Mouse (Mus musculus) lung, embryonic 14.5 days (tissue): Measurements from ENCODE around the gene Tns4. TPM values are rescaled to one million over a fixed set of nuclear protein-coding genes. Genes with fewer than 3 reads are reported as not detected.

Experiments used
- ATAC-seq: fragments of 200-750 bp; cut with Nextera tagmentation; 2 replicates; pipeline ENCODE4 v1.8.0; 2017; ENCODE audit warnings: mild to moderate bottlenecking, moderate TSS enrichment, moderate library complexity; ENCODE audit not compliant: insufficient read depth
- DNase-seq: peaks from one replicate; pipeline ENCODE4 v3.0.0-alpha.2; 2015
- H3K27ac ChIP-seq: fragments of 300-500 bp; sonication (generic); 2 replicates; pipeline ENCODE4 v1.5.1; 2014; ENCODE audit warnings: low read depth, mild to moderate bottlenecking, moderate library complexity
- H3K27me3 ChIP-seq: fragments of 300-500 bp; sonication (generic); 2 replicates; pipeline ENCODE4 v1.6.1; 2014; ENCODE audit warnings: low read length, control low read depth; ENCODE audit not compliant: insufficient read depth
- H3K36me3 ChIP-seq: fragments of 300-500 bp; sonication (generic); 2 replicates; pipeline ENCODE4 v1.6.1; 2014; ENCODE audit warnings: control low read depth; ENCODE audit not compliant: insufficient read depth
- H3K4me1 ChIP-seq: fragments of 300-500 bp; sonication (generic); 2 replicates; pipeline ENCODE4 v1.6.1; 2014; ENCODE audit warnings: antibody characterized with exemption, control low read depth; ENCODE audit not compliant: insufficient read depth
- H3K4me2 ChIP-seq: fragments of 300-500 bp; sonication (generic); 2 replicates; pipeline ENCODE4 v1.6.1; 2014; ENCODE audit warnings: mild to moderate bottlenecking
- H3K4me3 ChIP-seq: fragments of 300-500 bp; sonication (generic); 2 replicates; pipeline ENCODE4 v1.5.1; 2014; ENCODE audit warnings: low read depth, low read length
- H3K9ac ChIP-seq: fragments of 300-500 bp; sonication (generic); 2 replicates; pipeline ENCODE4 v1.6.1; 2014
- H3K9me3 ChIP-seq: fragments of 300-500 bp; sonication (generic); 2 replicates; pipeline ENCODE4 v1.6.1; 2016; ENCODE audit warnings: low read depth, low read length, control low read depth
- CTCF ChIP-seq: IDR thresholded peaks from 2 replicates; pipeline ENCODE4 v1.5.1; 2016; ENCODE audit warnings: antibody characterized with exemption, low read depth
- WGBS: fragments of 180-500 bp; shearing (Covaris S2); extraction: QIAGEN DNeasy Blood & Tissue Kit; methylation state at CpG from one replicate; pipeline ENCODE4 v1.1.7; 2014; 5-methylcytosine and 5-hydroxymethylcytosine counted together
- polyA plus RNA-seq: library from polyadenylated mRNA; unstranded; fragments of >200 nt; fragmentation: Nextera tagmentation; extraction: Ambion mirVana; gene quantifications from 2 replicates; pipeline ENCODE4 v1.2.1, GENCODE M21; 2014

Tns4 gene
- polyA plus RNA-seq, 1 experiment from 2014 or later, result 0.47 TPM

DNA sequence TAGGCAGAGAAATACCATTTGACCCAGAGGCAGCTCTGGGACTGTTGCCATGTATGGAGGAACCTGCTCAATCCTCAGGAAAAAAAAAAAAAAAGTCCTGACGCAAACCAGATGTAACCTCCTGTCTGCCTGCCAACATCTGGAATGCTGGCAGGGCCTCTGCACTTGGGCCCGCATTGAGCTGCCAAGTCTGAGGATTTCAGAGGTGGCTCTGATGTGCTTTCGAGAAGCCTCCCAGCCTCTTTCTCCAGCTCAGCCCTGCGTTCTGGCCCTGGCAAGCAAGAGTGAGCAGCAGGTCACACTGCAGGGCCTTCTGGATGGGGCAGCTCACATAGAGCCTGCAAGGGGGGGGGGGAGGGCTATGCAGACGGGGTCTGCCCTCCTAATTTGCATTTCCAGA lies 42.0 kb downstream of the Tns4 start:
- Histone ChIP-seq H3K36me3 (peaks cover 47% of the 10 kb centered on the region), H3K4me1 (peaks cover 20% of the 10 kb centered on the region), H3K4me2 (peak overlapping the region; percentile 23), H3K27ac (peak overlapping the region; percentile 74), H3K4me3 (no peak overlapping the region), H3K27me3 (no peaks in the 10 kb centered on the region), H3K9me3 (no peaks in the 10 kb centered on the region), H3K9ac (no peak overlapping the region)
- peak; percentile 81 for ATAC-seq
- DNase-seq, result peak; percentile 93
- 27% methylated on average over 5 of the region's 5 CpGs for WGBS
- no peak for TF ChIP-seq CTCF

- H3K9ac ChIP-seq, result no peak overlapping the region
- peak overlapping the region; percentile 30; the same call in 1 of the 2 replicates for H3K27ac ChIP-seq
- peaks cover 20% of the 10 kb centered on the region for H3K4me1 ChIP-seq
- no peaks in the 10 kb centered on the region for H3K27me3 ChIP-seq
- no peaks in the 10 kb centered on the region for H3K9me3 ChIP-seq
- WGBS, result 56% methylated on average over 12 of the region's 12 CpGs
- DNase-seq, result no peak
- H3K4me2 ChIP-seq, result peak overlapping the region; percentile 32
- H3K4me3 ChIP-seq, result no peak overlapping the region
- peaks cover 29% of the 10 kb centered on the region for H3K36me3 ChIP-seq
- TF ChIP-seq CTCF, result no peak
- ATAC-seq, result no peak
These were observed 43.8 kb downstream of the Tns4 start for GRCm38 (mm10) chr11:99045159-99045889.

DNA sequence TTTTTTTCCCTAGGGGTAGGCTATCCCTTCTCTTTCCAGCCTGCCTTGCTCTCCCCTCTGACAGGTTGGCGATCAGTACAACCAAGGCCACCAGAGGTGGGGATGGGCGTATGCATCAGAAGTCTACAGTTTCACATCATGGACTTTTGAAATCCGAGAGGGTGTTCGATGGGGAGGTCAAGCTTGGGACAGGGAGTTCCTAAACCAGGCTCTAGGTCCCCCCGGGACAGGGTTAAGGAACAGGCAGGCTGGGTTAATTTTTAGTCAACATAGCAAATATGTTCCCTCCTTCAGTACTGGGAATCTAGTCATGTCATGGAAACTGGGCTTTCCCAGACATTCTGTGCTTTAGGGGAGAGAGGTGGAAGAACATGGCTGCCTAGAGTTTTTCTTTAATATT lies 44.8 kb downstream of the Tns4 start:
- no peak overlapping the region for H3K27ac ChIP-seq

GRCm38 (mm10) chr11:99043632-99044031 lies 45.5 kb downstream of the Tns4 start:
- WGBS, result 54% methylated on average over 6 of the region's 6 CpGs
- Histone ChIP-seq H3K27ac (no peak overlapping the region), H3K9ac (no peak overlapping the region), H3K27me3 (no peaks in the 10 kb centered on the region), H3K4me3 (no peak overlapping the region; the same call in 1 of the 2 replicates), H3K9me3 (no peaks in the 10 kb centered on the region), H3K4me1 (peaks cover 20% of the 10 kb centered on the region), H3K4me2 (peak overlapping the region; percentile 40), H3K36me3 (peaks cover 12% of the 10 kb centered on the region)
- TF ChIP-seq CTCF, result no peak; the same call in 1 of the 2 replicates
- ATAC-seq (no peak), DNase-seq (peak; percentile 27)

More for the DNA sequence above, 44.8 kb downstream of the Tns4 start:
- 44% methylated on average over 5 of the region's 5 CpGs for WGBS
- TF ChIP-seq CTCF, result no peak
- DNase-seq (no peak), ATAC-seq (no peak)
- H3K9me3 ChIP-seq, result no peaks in the 10 kb centered on the region
- no peak overlapping the region for H3K4me3 ChIP-seq
- H3K9ac ChIP-seq, result no peak overlapping the region
- peaks cover 19% of the 10 kb centered on the region for H3K36me3 ChIP-seq
- no peaks in the 10 kb centered on the region for H3K27me3 ChIP-seq
- peak overlapping the region; percentile 40; the same call in 1 of the 2 replicates for H3K4me2 ChIP-seq
- peaks cover 20% of the 10 kb centered on the region for H3K4me1 ChIP-seq

- Histone ChIP-seq H3K4me1 (peaks cover 20% of the 10 kb centered on the region), H3K9ac (peak overlapping the region; percentile 84), H3K36me3 (peaks cover 5% of the 10 kb centered on the region), H3K4me3 (peak overlapping the region; percentile 72), H3K4me2 (peak overlapping the region; percentile 85), H3K9me3 (no peaks in the 10 kb centered on the region), H3K27me3 (no peaks in the 10 kb centered on the region), H3K27ac (peak overlapping the region; percentile 96)
- DNase-seq (peak; percentile 74), ATAC-seq (no peak)
- no peak for TF ChIP-seq CTCF
- 23% methylated on average over 12 of the region's 12 CpGs for WGBS
These were observed 46.2 kb downstream of the Tns4 start for GRCm38 (mm10) chr11:99042834-99043431.

GRCm38 (mm10) chr11:99041841-99042780 lies 47.0 kb downstream of the Tns4 start:
- Histone ChIP-seq H3K9me3 (no peaks in the 10 kb centered on the region), H3K36me3 (0 out of 2 replicates have a peak, but pooled peaks cover 4% of the 10 kb centered on the region), H3K27me3 (no peaks in the 10 kb centered on the region), H3K4me2 (peak overlapping the region; percentile 85), H3K4me1 (peaks cover 15% of the 10 kb centered on the region), H3K27ac (peak overlapping the region; percentile 96), H3K9ac (peak overlapping the region; percentile 84), H3K4me3 (peak overlapping the region; percentile 72)
- ATAC-seq (no peak), DNase-seq (no peak)
- 23% methylated on average over 16 of the region's 16 CpGs for WGBS
- TF ChIP-seq CTCF, result no peak
